Mouse (Mus musculus) heart, embryonic 10.5 days (tissue): ENCODE measurements at regions not wholly inside any gene's neighbourhood (a gene's known extent, or its start where the extent isn't known, plus 50 kb on each side); places are given as distances from the start of the nearest gene placed in this dataset.
A peak's percentile ranks its signal among the peaks of the same experiment; 100 is the strongest.
"Not testable (repeated sequence)": the region's sequence is repeated elsewhere in the genome, so short reads cannot be mapped to it uniquely, and the experiment has no call there.

Experiments used
- DNase-seq: peaks from one replicate; pipeline ENCODE4 v3.0.0-alpha.2; 2017; ENCODE audit warnings: low spot score
- H3K27ac ChIP-seq: fragments of 300-500 bp; sonication (generic); 2 replicates; pipeline ENCODE4 v1.5.1; 2016; ENCODE audit warnings: mild to moderate bottlenecking
- H3K27me3 ChIP-seq: fragments of 300-500 bp; sonication (generic); 2 replicates; pipeline ENCODE4 v1.6.1; 2016; ENCODE audit warnings: mild to moderate bottlenecking; ENCODE audit not compliant: poor library complexity, insufficient read depth, severe bottlenecking
- H3K36me3 ChIP-seq: fragments of 300-500 bp; sonication (generic); 2 replicates; pipeline ENCODE4 v1.6.1; 2016; ENCODE audit warnings: mild to moderate bottlenecking, moderate library complexity
- H3K4me1 ChIP-seq: fragments of 300-500 bp; sonication (generic); 2 replicates; pipeline ENCODE4 v1.6.1; 2016; ENCODE audit warnings: mild to moderate bottlenecking
- H3K4me3 ChIP-seq: fragments of 300-500 bp; sonication (generic); 2 replicates; pipeline ENCODE4 v1.5.1; 2016; ENCODE audit warnings: mild to moderate bottlenecking, moderate library complexity
- H3K9me3 ChIP-seq: fragments of 300-500 bp; sonication (generic); 2 replicates; pipeline ENCODE4 v1.6.1; 2016; ENCODE audit warnings: mild to moderate bottlenecking, moderate library complexity
- WGBS: fragments of 180-500 bp; shearing (Covaris S2); methylation state at CpG from one replicate; pipeline ENCODE4 v1.1.7; 2016; 5-methylcytosine and 5-hydroxymethylcytosine counted together

DNA sequence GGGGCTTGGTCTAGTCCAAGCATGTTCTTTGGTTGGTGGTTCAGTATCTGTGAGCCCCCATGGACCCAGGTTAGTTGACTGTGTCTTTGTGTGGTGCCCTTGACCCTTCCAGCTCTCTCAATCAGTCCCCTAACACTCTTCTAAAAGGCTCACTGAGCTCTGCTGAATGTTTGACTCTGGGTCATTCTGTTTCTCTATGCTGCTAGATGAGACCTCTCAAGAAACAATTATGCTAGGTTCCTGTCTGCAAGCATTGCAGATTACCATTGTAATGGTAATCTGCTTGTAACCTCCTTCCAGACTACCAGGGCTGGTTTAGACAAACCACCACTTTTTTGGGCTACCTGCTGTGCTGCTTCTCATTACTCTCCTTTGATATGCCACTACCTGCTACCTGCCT is 2863.9 kb downstream of the Gm37988 start:
- Histone ChIP-seq H3K4me1 (no peaks in the 10 kb centered on the region), H3K27ac (no peak overlapping the region), H3K36me3 (no peaks in the 10 kb centered on the region), H3K4me3 (no peak overlapping the region), H3K27me3 (no peaks in the 10 kb centered on the region), H3K9me3 (no peaks in the 10 kb centered on the region)
- DNase-seq, result no peak

DNA sequence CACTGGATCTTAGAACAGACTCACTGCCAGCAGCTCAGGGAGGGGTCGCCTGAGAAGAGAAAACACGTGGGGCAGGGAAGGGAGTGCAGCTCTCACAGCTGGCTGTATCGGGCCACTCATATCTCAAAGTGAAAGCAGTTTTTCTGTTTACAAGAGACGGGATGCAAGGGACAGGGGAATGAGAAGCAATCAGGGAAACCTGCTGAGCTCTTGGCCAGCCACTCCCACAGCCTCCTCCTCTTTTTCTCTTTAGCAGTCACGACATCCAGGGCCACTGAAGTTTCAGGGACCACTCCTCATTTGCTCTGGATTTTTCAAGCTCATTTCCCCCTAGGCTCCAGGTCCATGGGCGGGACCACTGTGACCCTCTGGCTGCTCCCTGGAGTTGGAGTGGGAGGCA is 2901.5 kb downstream of the Gm37988 start:
- H3K4me3 ChIP-seq, H3K27ac ChIP-seq, H3K36me3 ChIP-seq, H3K9me3 ChIP-seq, DNase-seq, H3K27me3 ChIP-seq, H3K4me1 ChIP-seq: not testable (repeated sequence)
- 79% methylated on average over 6 of the region's 6 CpGs for WGBS

DNA sequence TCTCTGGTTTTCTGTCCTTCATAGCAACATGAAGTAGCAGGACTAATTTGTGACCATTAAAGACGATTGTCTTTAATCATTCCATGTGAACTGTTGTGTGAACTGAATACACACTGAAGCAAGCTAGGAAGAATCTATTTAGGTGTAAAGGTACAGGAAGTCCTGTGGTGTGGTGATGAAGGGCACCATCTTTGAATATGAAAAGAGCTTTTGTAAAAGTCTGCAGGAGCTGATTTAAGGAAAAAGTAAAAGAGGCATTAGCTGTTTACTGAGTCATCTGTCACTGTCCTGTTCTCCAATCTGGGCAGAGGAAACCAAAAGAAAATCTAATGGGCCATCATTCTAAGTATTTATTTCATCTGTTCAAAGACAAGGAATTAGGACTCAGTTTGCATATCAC is 2925.0 kb downstream of the Gm37988 start:
- Histone ChIP-seq H3K9me3 (no peaks in the 10 kb centered on the region), H3K36me3 (no peaks in the 10 kb centered on the region), H3K4me1 (no peaks in the 10 kb centered on the region), H3K4me3 (no peak overlapping the region), H3K27me3 (no peaks in the 10 kb centered on the region), H3K27ac (no peak overlapping the region)
- WGBS, result 63% methylated on average over 1 of the region's 1 CpGs
- no peak for DNase-seq

DNA sequence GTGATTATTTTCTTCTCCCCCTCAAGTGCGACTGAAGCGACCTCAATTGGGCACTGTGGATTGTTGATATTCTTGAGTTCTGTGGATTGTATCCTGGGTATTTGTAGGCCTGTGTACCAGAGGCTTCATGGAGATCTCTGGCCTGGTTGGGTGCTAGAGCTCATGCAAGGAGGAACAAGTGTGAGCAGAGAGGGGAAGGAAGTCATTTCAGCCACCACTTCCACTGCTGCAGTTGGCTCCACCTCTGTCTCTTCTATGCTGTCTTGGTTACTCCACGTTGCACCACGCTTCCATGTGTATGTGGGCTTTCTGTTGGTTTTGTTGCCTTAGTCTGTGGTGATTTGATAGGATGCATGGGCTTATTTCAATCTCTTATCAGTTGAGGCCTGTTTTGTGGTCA is 2929.6 kb downstream of the Gm37988 start:
- Histone ChIP-seq H3K36me3 (no peaks in the 10 kb centered on the region), H3K4me1 (no peaks in the 10 kb centered on the region), H3K27me3 (no peaks in the 10 kb centered on the region), H3K27ac (no peak overlapping the region), H3K4me3 (no peak overlapping the region), H3K9me3 (no peaks in the 10 kb centered on the region)
- no peak for DNase-seq
- WGBS, result 82% methylated on average over 4 of the region's 4 CpGs

DNA sequence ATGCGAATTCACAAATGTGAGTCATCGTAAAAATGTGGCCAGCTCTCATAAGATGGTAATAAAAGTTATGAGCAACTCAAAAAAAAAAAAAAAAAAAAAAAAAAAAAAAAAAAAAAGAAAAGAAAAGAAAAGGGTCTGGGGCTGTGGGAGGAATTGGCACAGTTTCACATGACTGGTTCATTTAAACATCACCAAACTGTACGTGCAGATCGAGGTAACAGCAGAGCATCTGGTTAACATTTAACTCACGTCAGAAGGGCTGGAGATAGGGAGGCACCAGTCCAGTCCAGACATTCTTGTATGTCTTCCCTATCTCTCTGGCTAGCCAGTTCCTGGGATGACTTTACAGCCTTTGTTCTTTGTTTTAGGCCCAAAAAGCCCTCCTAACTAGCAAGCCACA is 2938.2 kb downstream of the Gm37988 start:
- WGBS, result 52% methylated on average over 5 of the region's 5 CpGs
- Histone ChIP-seq H3K36me3 (no peaks in the 10 kb centered on the region), H3K4me1 (no peaks in the 10 kb centered on the region), H3K9me3 (no peaks in the 10 kb centered on the region), H3K4me3 (no peak overlapping the region), H3K27ac (no peak overlapping the region), H3K27me3 (no peaks in the 10 kb centered on the region)
- DNase-seq, result no peak

DNA sequence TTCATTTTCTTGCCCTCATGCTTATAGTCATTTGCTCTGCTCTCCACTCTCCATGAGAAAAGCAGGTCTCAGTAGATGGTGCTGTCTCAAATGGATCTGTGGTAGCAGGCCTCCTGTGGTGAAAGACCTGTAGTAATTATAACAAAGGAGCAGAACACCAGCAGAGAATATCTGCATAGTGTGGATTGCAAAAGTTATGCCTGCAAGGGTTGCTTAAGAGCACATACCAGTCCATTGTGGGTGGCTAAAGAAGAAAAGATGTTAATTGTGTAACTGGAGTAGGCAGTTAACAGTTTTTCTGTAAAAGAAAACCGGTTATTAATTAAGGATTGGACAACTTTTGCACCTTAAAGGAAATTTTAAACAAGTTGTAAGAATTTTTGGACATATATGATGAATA is 2969.0 kb downstream of the Gm37988 start:
- no peak for DNase-seq
- H3K4me3 ChIP-seq, result no peak overlapping the region
- H3K4me1 ChIP-seq, result peaks cover 29% of the 10 kb centered on the region
- peak overlapping the region; percentile 86; the same call in 1 of the 2 replicates for H3K27ac ChIP-seq
- H3K9me3 ChIP-seq, result no peaks in the 10 kb centered on the region
- no peaks in the 10 kb centered on the region for H3K36me3 ChIP-seq
- no peaks in the 10 kb centered on the region for H3K27me3 ChIP-seq
- WGBS, result 8% methylated on average over 1 of the region's 1 CpGs

DNA sequence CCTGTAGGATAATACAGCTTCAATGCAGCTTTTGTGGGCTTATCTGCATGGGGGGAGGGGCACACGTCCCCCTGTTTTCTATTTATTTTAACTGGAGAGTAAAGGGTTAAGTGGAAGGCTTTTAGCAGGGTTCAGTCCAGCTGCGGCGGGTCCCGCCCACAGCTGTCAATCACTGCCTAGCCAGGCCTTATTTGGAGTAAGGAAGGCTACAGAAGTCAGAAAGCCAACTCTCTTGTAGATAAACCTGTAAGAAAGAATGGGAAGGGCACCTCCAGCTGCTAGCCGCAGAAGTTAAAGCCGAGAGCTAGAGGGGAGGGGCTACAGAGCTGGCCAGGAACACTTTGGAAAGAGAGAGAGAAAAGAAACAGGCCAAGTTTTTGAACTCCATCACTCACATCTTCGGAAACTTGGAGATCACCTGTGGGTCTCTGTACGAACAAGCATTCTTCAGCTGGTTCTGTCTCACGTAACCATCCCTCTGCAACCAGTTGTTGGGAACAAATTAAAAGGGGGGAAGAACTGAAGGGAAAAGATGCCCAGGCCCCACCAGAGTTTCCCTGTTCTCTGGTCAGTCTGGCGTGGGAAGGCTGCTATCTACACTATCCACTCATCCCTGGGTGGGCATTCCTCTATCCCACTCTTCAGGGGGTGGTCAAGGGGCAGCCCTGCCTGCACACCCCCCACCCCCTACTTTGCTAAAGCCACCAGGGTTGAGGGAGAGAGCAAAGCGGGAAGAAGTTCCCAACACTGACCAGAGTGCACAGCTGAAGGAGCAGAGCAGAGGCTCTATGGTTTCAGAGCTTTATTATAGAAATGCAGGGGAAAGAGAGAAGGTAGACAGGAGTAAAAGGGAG is 2969.7 kb downstream of the Gm37988 start:
- Histone ChIP-seq H3K36me3 (no peaks in the 10 kb centered on the region), H3K4me1 (peaks cover 29% of the 10 kb centered on the region), H3K27ac (peak overlapping the region; percentile 86), H3K4me3 (peak overlapping the region; percentile 32), H3K9me3 (no peaks in the 10 kb centered on the region), H3K27me3 (no peaks in the 10 kb centered on the region)
- peak; percentile 91 for DNase-seq
- WGBS, result 5% methylated on average over 11 of the region's 11 CpGs

DNA sequence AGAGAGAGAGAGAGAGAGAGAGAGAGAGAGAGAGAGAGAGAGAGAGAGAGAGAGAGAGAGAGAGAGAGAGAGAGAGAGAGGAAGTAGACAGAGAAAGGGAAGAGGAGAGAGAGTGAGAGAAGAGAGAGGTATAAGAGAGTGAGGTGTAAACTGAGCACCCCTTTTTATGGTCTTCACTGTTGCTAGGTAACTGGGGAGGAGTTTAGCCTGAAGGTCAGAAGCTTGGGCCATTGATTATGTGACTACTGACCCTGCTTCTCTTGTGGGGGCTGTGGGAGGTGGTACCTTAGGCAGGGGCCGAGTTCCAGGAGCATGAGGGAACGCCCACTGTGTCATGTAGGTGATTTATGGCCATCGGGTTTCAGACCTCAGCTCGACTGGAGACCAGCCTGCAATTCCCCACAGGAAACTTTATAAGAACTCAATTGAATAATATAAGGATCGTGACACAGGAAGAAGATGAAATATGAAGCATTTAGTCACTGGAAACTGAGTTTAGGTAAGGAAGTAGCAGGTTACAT is 2970.4 kb downstream of the Gm37988 start:
- DNase-seq, H3K4me3 ChIP-seq, H3K9me3 ChIP-seq, H3K27me3 ChIP-seq, H3K36me3 ChIP-seq: not testable (repeated sequence)
- WGBS, result 45% methylated on average over 5 of the region's 5 CpGs
- H3K27ac ChIP-seq, result peak overlapping the region; percentile 86
- peaks cover 29% of the 10 kb centered on the region for H3K4me1 ChIP-seq

DNA sequence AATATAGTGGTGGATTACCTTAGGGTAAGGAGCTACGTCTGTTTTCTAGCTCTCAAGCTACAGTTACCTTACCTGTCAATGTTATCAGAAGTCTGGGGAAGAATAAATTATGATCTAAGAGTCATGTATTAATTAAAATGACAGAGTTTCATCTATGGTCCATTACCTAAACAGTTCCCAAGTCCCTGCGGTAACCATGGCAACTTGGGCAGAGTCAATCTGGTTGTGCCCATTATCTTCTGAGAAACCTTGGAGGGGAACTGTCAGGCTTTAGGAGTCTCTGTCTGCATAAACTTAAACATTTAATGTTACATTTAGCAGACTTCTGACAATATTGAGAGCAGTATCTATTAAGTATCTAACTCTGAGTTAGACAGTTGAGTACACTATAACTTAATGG is 2971.0 kb downstream of the Gm37988 start:
- H3K27ac ChIP-seq, result no peak overlapping the region
- H3K27me3 ChIP-seq, result no peaks in the 10 kb centered on the region
- no peak overlapping the region for H3K4me3 ChIP-seq
- no peaks in the 10 kb centered on the region for H3K9me3 ChIP-seq
- H3K36me3 ChIP-seq, result no peaks in the 10 kb centered on the region
- WGBS, result 76% methylated on average over 2 of the region's 2 CpGs
- H3K4me1 ChIP-seq, result peaks cover 29% of the 10 kb centered on the region
- no peak for DNase-seq

DNA sequence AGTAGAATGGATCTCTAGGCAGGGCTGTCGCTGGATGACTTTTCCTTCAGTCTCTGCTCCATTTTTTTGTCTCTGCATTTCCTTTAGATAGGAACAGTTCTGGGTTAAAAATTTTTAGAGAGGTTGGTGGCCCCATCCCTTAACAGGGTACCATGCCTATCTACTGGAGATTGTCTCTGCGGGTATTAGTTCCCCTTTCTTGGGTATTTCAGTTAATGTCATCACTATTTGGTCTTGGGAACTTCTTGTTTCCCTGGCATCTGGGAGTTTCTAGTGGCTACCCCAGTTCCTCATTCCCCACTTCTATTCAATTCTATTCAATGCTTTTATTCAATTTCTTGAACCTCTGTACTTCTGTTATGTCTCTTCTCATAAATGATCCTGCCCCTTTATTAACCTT is 3016.3 kb downstream of the Gm37988 start:
- Histone ChIP-seq H3K27me3 (no peaks in the 10 kb centered on the region), H3K27ac (no peak overlapping the region), H3K4me3 (no peak overlapping the region), H3K36me3 (no peaks in the 10 kb centered on the region), H3K4me1 (no peaks in the 10 kb centered on the region), H3K9me3 (no peaks in the 10 kb centered on the region)
- 89% methylated on average over 2 of the region's 2 CpGs for WGBS
- no peak for DNase-seq
